Mouse (Mus musculus) left cerebral cortex, adult 9 months (tissue): ENCODE measurements around the gene Lpin2.

Source experiments
- DNase-seq, 2 experiments: peaks; one replicate each; pipeline ENCODE4 v3.0.0; 2022; ENCODE audit warnings: low spot score in 2 of 2

Lpin2 gene

DNA sequence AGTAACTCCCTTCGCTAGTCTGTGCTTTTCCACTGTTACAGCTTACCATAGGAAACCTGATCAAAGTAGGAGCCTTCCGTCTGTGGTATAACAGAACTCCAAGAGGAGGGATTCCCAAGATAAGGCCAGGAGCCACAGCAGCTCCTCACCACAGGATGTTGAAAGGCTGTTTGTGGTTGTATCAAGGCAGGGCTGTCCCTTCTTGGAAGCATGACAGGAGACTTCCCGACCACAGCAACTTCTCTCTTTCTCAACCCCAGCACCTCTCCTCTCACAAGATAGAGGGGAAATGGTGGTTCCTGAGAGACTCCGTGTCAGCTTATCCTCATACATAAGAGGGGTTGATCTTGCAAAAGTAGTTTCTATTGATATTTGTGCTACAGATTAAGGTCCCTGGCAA lies 82.4 kb downstream of the Lpin2 start:
- DNase-seq, result no peak

DNA sequence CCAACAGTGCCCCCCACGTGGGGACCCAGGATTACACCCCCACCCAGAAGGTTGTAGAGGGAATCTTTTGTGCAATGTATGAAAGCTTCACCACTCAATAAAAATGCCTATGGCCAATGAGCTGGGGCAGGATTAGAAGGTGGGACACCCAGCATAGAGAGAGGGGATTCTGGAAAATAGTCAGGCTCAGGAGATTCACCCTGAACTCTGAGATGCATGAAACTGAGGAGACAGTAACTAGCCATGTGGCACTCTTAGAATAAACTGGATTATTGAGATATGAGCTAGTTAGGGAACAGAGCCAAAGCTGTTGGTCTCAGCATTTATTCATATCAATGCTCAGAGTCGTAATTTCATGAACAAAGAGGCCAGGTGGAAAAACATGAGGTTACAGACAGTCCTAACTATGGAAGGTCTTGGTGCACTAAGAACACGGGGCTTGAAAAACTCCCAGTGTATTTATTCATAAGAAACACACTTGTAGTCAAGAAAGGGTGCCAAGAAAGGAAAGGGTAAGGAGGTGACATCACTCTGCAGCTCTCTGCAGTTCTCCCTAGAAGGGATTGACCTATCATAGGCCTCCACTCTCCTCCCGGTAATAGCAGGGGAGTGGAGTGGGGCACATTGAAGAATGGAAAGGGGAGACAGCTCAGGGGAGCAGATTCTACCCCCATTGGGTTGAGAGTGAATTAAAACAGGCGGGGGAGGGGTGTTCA lies 83.1 kb downstream of the Lpin2 start:
- DNase-seq, result no peak

DNA sequence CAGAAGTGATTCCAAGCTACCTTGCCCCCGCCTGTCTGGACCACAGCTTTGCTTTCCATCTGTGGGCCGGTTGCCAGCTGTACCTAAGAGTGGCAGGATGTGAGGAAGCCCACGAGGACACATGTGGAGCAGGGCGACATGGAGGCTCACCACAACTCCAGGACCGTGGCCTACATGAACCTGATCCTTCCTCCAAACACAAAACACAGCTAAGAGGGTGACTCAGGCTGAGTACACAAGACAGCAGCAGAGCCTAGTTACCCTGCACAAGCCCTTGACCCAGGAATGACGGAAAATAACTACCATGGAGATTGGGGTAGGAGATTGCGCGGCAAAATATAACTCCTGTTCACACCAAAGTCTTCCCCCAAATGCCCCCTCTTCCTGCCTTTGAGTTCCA lies 85.0 kb downstream of the Lpin2 start:
- no peak for DNase-seq

DNA sequence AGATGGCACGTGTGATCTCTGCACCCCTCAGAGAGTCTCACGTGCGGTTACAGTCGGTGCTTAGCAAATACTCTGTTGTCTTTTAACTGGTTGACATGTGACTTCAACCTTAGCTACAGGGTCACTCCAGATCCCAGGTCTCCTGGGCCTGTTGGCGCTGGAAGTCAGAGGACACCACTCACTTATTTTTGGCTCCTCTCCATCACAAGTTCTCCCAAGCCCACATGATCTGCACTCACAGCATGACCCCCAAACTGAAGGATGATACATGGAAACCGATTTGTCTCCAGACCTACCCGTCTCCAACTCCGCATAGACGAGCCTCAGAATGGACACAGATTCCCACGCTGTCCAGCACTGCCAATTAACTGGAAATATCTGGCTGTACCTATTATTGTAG lies 85.8 kb downstream of the Lpin2 start:
- no peak for DNase-seq

DNA sequence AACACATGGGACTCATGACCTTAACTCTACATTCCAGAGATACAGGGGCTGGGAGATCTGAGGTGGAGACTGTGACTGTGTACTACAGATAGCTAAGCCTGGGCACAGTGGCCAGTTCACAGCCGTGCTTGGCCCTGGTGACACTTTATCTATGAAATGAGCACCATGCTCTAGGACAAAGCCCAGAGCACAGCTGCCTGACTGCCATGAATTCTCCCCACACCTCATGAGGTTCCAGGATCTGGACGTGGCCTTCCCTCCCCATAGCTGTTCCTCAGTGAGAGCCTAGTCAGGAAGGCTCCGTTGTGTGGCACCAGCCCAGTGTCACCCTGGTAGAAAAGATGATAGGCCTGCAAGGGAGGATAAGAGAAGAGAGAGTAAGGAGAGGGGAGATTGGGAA lies 86.2 kb downstream of the Lpin2 start:
- DNase-seq, result no peak

DNA sequence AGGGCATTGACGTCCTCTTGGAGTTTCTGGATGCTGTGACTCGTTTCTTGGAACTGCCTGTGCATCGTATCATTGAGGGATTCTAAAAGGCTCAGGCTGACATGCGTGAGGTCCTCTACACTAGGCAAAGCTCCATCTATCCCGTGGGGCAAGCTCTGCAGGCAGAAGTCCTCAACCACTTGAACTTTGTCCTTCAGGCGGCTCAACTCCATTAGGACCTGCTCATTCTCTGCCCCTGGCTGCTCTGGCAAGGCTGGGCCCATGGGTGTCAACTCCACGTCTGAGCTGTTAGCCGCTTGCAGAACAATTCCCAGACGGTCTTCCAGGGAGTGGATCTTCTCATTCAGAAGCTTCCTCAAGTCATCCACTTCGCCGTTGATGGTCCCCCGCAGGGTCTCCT lies 91.5 kb downstream of the Lpin2 start:
- no peak for DNase-seq

DNA sequence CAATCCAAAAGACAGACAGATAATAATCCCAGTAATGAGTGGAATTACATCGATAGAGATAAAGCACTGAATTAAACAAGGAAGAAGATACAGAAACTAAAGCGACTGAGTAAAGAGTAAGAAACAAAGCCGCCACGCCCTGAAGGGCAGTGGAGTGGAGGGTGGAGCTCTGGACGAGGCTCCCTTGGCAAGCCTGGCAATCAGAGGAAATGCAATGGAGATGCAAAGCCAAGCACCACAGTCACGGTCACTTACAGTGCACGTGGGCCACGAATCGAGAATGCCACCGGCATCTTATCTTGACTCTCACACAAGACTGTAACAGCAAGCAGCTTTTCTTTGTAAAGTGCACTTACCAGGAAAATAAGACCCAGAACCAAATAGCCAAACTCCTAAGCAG lies 94.4 kb downstream of the Lpin2 start:
- DNase-seq, result no peak

DNA sequence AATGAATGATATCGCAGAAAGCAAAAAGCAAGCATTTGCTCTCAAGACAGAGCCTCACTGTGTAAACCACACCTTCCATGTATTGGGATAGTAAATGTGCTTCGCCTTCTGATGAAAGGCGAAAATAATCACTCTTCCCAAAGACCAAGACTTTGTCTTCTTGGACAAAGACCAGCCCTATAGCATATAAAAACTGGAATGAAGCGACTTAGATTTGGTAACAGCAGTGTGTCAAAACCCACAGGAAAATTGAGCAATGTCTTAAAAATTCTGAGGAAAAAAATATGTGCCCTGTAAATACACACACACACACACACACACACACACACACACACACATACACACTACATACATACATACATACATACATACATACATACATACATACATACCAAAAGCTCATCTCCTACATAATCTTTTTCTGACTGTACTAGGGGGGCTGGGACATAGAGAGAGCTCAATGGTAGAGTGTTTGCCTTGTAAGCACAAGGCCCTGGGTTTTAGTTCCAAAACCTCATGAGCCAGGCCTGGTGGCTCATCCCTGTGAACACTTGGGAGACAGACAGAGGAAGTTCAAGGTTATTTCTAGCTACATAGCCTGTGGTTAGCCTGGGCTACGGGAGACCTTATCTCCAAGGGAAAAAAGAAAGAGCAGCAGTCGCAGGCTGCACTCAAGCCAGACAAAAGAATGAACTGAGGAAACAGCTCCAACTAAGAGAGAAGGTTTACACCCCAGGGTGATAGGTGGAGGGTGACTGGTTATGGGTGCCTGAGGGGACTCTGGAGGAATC lies 95.5 kb downstream of the Lpin2 start:
- no peak for DNase-seq

DNA sequence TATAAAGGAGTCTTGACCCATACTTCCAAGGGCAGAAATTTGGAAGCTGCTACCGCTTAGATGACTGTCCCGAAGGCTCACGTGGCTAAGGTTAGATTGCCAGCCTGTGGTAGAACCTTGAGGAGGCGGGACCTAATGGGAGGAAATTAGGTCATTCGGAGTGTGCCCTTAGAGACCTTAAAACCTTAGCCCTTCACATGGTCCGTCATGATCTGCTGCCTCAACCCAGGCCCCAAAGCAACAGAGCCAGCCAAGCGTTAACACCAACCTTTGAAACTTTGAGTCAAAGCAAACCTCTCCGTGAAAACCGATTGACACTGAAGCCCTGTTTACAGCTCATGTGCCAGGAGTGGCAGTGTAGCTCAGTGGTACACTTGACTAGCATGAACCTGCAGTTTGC lies 100.4 kb downstream of the Lpin2 start:
- DNase-seq, result no peak

DNA sequence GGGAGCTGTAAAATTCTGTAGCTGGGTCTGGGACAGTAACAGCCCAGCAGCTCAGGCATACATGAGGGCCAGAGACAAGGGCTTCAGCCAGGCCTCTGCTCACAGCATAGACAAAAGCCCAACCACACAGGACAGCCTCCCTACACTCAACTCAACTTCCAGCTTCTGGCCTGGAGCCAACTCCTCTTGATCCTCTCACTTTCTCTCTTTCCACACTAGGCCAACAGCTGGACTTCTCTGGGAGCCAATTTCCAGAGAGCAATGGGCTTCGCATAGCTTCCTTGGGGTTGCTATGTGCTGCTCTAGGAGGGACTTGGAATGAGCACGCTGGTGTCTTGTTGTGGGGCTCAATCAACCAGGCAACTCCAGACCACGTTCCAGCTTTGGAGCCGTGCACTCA lies 100.9 kb downstream of the Lpin2 start:
- DNase-seq, result no peak

DNA sequence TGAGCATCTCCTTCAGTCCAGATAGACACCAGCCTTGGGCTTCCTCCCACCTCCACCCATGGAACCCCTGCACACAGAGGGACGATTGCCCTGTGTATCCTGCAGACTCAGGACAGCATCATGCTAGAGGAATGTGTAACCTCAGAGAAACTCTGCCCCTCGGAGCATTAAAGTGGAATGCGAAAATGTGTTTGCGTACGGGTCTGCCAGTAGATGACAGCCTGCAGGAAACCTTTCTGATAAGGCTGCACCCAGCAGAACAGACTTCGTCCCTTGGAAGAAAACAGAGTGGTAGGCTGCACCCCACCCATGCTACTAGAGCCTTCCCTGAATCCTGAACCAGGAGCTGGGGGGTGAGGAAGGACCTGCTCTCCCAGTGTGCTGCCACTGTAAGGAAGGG lies 102.5 kb downstream of the Lpin2 start:
- no peak for DNase-seq

DNA sequence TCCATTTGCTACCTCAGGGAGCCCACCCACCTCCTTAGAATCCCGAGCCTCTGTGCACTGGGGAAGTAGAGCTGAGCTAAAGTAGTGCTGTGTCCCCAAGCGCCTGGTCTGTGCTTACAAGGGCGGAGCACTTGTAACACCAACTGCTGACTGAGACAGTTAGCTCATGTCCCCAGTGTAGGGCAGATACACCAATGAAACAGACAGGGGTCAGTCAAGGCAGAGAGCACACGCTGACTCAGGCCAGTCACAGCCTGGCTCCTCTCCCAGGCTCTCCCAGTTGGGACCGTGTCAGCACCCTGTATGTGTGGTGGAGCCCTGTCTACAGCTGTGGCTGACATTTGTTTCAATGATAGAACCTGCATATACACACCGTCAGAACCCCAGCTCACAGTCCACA lies 103.6 kb downstream of the Lpin2 start:
- DNase-seq, result no peak

DNA sequence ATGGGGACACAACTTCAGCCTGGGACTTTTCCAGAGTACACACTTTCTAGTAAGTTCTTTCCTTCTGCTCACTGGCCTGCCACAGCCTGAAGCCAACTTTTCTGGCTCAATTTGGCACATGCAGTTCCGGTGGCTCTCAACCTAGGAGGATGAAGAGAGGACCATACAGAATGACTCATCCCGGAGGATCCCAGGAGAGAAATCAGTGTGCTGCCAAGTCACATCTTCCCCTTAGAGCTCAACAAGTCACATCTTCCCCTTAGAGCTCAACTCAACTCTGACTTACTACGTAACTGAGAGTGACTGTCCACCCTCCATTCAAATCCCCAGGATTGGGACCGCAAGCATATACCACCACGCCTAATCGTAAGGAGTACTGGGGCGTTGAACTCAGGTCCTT lies 105.2 kb downstream of the Lpin2 start:
- DNase-seq, result no peak

DNA sequence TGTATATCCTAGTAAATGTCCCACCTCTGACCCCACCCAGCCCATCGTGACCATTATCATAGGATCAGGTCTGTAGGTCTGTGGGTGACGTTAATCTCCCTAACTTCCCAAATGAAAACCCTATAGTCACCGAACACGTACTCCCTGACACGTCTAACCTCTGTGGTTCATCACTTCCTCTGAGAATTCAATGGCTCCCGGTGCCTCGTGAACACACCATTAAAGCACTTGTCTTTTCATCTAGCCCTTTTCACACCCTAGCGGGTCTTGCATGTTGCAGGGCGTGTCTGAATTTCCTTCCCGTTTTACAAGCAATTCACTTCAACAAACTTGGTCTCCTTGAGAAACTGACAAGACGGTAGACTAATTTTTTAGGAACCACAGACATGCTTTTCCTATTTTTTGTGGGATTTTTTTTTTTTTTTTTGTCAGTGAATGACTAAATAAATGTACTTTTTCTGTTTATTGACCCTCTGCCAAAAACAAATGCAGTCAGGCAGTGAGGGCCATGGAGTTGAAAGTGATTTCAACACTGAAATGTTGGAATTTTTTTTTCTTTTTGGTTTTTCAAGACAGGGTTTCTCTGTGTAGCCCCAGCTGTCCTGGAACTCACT lies 105.9 kb downstream of the Lpin2 start:
- no peak for DNase-seq

DNA sequence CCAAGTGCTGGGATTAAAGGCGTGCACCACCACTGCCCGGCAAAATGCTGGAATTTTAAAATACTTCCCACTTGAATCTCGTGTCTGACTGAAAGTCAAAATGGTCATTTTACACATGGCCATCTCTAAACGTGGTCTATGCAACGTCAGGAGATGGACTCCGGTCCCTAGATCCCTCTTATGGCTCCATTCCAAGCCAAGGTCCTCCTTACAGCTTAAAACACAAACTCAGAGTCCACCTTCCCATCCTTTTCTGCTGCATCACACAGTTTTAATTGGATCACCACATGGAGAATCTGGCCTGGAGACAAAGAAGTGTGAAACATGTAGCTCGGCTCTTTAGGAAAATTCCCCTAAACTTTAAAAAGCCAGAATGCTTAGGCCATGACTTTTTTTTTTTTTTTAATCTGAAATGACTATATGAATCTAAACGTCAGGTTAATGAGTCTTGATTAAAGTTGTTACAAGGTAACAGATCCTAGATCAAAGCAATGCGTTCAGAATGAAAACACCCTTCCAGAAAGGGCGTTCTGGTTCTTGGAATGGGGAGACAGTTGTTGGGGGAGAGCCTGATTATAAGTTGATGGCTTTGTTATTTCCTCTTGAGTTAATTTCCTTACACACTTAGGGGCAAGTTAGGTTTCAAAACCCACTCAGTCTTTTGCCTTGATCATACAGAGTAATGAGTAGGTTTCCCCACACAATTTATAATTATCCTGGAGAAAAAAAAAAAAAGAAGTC lies 106.6 kb downstream of the Lpin2 start:
- no peak for DNase-seq

DNA sequence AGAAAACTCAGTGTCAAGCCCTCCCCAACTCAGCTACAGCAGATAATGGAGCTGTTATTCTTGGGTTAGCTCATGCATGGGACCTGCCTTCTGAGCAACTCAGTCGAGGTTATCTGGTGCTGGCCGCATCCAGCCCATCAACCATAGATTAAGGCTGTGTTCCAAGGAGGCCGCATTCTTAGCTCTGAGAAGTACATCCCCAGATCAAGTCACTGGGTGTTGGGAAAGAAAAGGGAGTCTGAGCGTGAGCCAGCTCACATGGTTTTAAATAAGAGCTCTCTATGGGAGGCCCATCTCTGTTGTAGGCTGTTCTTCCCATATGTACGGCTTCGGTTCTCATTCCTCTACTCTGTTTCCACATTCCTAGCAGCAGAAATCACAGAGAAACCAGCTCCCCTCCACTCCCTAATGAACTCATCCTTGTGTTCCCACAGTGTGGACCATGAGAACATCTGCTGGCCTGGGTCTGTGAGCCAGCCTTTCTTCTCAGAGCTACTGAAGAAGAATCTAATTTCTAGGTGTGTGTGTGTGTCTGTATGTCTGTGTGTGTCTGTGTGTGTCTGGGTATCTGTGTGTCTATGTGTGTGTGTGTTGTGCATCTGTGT lies 107.3 kb downstream of the Lpin2 start:
- no peak for DNase-seq

DNA sequence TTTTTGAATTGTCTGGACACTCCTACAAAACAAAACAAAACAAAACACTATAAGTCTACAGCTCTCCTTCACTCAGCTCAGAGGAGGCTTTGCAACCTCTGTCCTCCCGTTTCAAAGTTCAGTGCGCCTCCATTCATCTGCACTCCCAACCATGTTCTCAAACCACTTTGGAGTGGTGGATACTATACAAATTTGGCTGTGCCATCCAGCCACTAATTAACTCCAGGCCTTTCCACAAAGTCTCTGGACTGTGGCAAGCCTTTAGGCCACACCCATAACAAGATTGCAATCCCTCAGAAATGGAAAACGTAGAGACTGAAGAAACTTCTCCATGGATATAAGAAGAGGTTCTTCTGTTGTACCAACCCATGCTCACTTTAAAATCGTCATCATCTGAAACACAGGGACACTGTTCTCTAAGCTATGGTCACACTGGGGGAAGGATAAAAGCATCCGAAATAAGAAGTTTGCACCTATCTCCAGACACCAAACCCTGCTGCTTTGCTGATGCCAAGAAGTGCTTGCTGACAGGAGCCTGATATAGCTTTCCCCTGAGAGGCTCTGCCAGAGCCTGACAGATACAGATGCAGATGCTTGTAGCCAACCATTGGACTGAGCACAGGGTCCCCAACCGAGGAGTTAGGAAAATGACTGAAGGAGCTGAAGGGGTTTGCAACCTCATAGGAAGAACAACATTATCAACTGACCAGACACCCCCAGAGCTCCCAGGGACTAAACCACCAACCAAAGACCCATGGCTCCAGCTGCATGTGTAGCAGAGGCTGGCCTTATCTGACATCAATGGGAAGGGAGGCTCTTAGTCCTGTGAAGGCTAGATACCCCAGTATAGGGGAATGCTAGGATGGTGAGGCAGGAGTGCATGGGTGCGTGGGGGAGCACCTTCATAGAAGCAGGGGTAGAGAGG lies 108.4 kb downstream of the Lpin2 start:
- DNase-seq, result no peak

DNA sequence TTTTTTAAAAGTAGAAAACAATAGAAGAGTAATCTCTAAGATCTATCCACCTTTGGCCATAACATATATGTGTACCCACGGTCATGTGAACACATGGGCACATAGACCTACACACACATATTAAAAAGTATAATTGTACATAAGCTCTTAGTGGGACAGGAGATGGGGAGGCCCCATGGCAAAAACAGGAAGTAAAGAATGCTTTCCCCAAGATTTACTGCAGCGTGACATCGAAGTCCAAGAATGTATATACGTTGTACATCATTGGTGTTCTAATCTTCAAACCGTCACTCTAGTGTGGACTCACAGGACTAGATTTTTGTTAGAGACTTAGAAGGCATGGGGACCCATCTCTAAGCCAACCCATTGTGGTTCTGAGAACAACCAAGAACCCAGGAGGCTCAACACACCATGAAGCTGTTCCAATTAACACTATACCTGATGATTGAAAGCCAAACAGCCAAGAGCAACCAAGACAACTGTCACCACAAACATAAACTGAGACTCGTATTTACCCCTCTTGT lies 109.6 kb downstream of the Lpin2 start:
- DNase-seq, result no peak

DNA sequence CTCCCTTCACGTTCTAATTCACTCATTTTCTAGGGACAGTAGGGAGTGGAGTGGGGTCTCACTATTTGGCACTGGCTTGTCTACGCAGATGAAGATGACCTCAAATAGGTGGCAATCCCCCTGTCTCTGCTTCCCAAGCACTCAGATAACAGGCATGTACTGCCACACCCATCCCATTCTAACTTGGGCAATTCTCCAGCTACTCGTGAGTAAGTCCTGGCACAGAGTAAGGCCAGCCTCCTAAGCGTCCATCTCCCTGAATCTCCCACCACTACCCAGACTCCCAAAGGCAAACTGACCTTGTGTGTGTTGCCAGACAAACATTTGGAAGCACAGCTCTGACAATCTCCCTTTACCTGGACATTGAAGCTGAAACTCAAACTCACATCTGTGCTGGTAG lies 110.5 kb downstream of the Lpin2 start:
- DNase-seq, result no peak

DNA sequence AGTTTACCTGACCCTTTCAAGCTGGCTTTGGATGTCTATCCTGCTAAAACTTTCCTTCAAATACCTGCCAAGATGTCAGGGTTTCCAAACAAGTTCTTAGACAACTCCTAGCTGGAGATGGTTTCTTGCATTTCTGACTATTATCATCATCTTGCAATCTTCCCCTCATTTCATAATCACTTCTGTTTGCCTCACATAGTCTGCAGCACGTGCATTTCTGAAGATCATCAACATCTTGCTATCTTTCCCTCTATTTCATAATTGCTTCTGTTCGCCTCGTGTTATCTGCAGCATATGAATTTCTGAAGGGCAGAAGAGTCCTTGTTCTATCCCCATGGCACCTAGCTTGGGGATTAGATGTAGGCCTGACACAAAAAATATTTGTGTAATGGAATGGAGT lies 112.2 kb downstream of the Lpin2 start:
- DNase-seq, result no peak
